Mouse (Mus musculus) ES-E14 (cell line): ENCODE measurements around the gene Dstyk.

Source experiments
- CHD2 ChIP-seq: IDR thresholded peaks from 2 replicates; pipeline ENCODE4 v1.6.1; 2014; ENCODE audit warnings: mild to moderate bottlenecking, low read depth, low read length, inconsistent platforms
- HCFC1 ChIP-seq: IDR thresholded peaks from 2 replicates; pipeline ENCODE4 v1.6.1; 2012; ENCODE audit warnings: low read length, inconsistent platforms, borderline replicate concordance; ENCODE audit not compliant: insufficient read depth
- MAFK ChIP-seq: IDR thresholded peaks from 2 replicates; pipeline ENCODE4 v1.6.1; 2014; ENCODE audit warnings: mild to moderate bottlenecking, low read depth, low read length, inconsistent platforms; ENCODE audit not compliant: insufficient read depth
- ZC3H11A ChIP-seq: IDR thresholded peaks from 2 replicates; pipeline ENCODE4 v1.6.1; 2012; ENCODE audit warnings: low read depth, mild to moderate bottlenecking, inconsistent platforms, low read length, borderline replicate concordance
- ZNF384 ChIP-seq: IDR thresholded peaks from 2 replicates; pipeline ENCODE4 v1.6.1; 2012; ENCODE audit warnings: low read depth, low read length, inconsistent platforms

GRCm38 (mm10) chr1:132386266-132386665, 31.1 kb upstream of the Dstyk start:
- TF ChIP-seq ZC3H11A (no peak), ZNF384 (no peak), MAFK (no peak), HCFC1 (no peak), CHD2 (no peak)
